Comparison of ENCODE assay signal across 13 mouse cellular contexts in genomic region chr17:31332333-31332732, GRCm38 (mm10). TPM values are rescaled to one million over a fixed set of nuclear protein-coding genes. Genes with fewer than 3 reads are reported as not detected.
DNase-seq lines count a peak whose midpoint lies in the region; ATAC-seq and TF ChIP-seq lines count a peak whose summit lies in the region.
"Had no signal": no experiment of that assay in that cellular context is flagged by ENCODE, and none has a peak within 500 bp of the region (broad histone marks: within the 10 kb centered on the region; RNA-seq: fewer than 3 reads in every experiment).

No protein-coding gene starts in this region.

- no peak overlapping the region for H3K4me2 ChIP-seq in liver, embryonic 14.5 days (ENCODE audit: low read depth)
- H3K4me2 ChIP-seq in liver, embryonic 12.5 days = no peak overlapping the region
- H3K4me2 ChIP-seq: embryonic facial prominence, embryonic 15.5 days; heart, embryonic 15.5 days had no signal

- ATAC-seq in liver, embryonic 14.5 days (ENCODE audit: insufficient read depth) = no peak
- ATAC-seq in liver, embryonic 12.5 days = no peak

- H3K9ac ChIP-seq in liver, embryonic 14.5 days (replicated peaks) = no peak overlapping the region
- no peak overlapping the region for H3K9ac ChIP-seq in liver, embryonic 12.5 days
- H3K9ac ChIP-seq: embryonic facial prominence, embryonic 15.5 days; heart, embryonic 15.5 days had no signal

- H3K27me3 ChIP-seq in liver, embryonic 14.5 days (ENCODE audit: control insufficient read depth, insufficient read depth, low read length) = no peaks in the 10 kb centered on the region
- no peaks in the 10 kb centered on the region for H3K27me3 ChIP-seq in liver, embryonic 12.5 days (replicated peaks)
- no peaks in the 10 kb centered on the region for H3K27me3 ChIP-seq in E14TG2a.4 (ENCODE audit: insufficient read depth, low read length)
- H3K27me3 ChIP-seq: embryonic facial prominence, embryonic 15.5 days; heart, embryonic 15.5 days had no signal

- no peak overlapping the region for H3K27ac ChIP-seq in liver, embryonic 14.5 days
- no peak overlapping the region for H3K27ac ChIP-seq in liver, embryonic 12.5 days
- H3K27ac ChIP-seq: embryonic facial prominence, embryonic 15.5 days; heart, embryonic 15.5 days had no signal

- no peaks in the 10 kb centered on the region for H3K9me3 ChIP-seq in liver, embryonic 14.5 days (ENCODE audit: control insufficient read depth, low read length)
- no peaks in the 10 kb centered on the region; the same call in 1 of the 2 replicates for H3K9me3 ChIP-seq in liver, embryonic 12.5 days (replicated peaks)
- H3K9me3 ChIP-seq in E14TG2a.4 (ENCODE audit: low read length) = no peaks in the 10 kb centered on the region
- H3K9me3 ChIP-seq: embryonic facial prominence, embryonic 15.5 days; heart, embryonic 15.5 days had no signal

- no peaks in the 10 kb centered on the region for H3K36me3 ChIP-seq in liver, embryonic 14.5 days (replicated peaks; ENCODE audit: control insufficient read depth, insufficient read depth, low read depth)
- no peaks in the 10 kb centered on the region for H3K36me3 ChIP-seq in liver, embryonic 12.5 days
- peaks cover 68% of the 10 kb centered on the region for H3K36me3 ChIP-seq in E14TG2a.4 (ENCODE audit: insufficient read depth, low read length)
- H3K36me3 ChIP-seq: embryonic facial prominence, embryonic 15.5 days; heart, embryonic 15.5 days had no signal

- TF ChIP-seq EP300 in liver, embryonic 14.5 days (IDR thresholded peaks at IDR 0.05; ENCODE audit: low read depth) = no peak

- no peaks in the 10 kb centered on the region for H3K4me1 ChIP-seq in liver, embryonic 14.5 days (replicated peaks; ENCODE audit: control insufficient read depth in 2 of 2, insufficient read depth in 2 of 2, low read length in 1 of 2)
- H3K4me1 ChIP-seq in liver, embryonic 12.5 days = no peaks in the 10 kb centered on the region
- peaks cover 68% of the 10 kb centered on the region for H3K4me1 ChIP-seq in E14TG2a.4 (replicated peaks; ENCODE audit: low read depth, low read length)
- H3K4me1 ChIP-seq: embryonic facial prominence, embryonic 15.5 days; heart, embryonic 15.5 days had no signal

- WGBS in liver, embryonic 14.5 days (ENCODE audit: insufficient replicate concordance) = 32% methylated on average over 1 of the region's 1 CpGs
- 41% methylated on average over 1 of the region's 1 CpGs for WGBS in liver, embryonic 12.5 days (ENCODE audit: insufficient replicate concordance)

- no peak overlapping the region for H3K4me3 ChIP-seq in liver, embryonic 14.5 days (ENCODE audit: insufficient read depth in 1 of 2, low read depth in 2 of 2, low read length in 2 of 2)
- H3K4me3 ChIP-seq in liver, embryonic 12.5 days = no peak overlapping the region
- no peak overlapping the region for H3K4me3 ChIP-seq in E14TG2a.4 (replicated peaks; ENCODE audit: low read length)
- H3K4me3 ChIP-seq: embryonic facial prominence, embryonic 15.5 days; heart, embryonic 15.5 days had no signal

- DNase-seq in embryo, embryonic 10.5 days (ENCODE audit: low spot score) = peak; percentile 42
- DNase-seq in embryo, embryonic 9.5 days (ENCODE audit: extremely low spot score) = no peak
- DNase-seq in liver, embryonic 14.5 days (ENCODE audit: low read depth in 3 of 3, low spot score in 3 of 3) = peak in 1 of 3 experiments; percentile 19
- peak; percentile 73 for DNase-seq in induced T-regulatory cell, adult 2 months (ENCODE audit: low read depth)
- DNase-seq in urinary bladder, adult 2 months (ENCODE audit: low spot score) = no peak
- no peak for DNase-seq in urinary bladder, postnatal 25 days (ENCODE audit: low spot score)
- DNase-seq: adrenal gland, postnatal 14 days; cerebellum, adult 18-20 months; thymus, postnatal 25 days had no signal

- TF ChIP-seq CTCF in liver, embryonic 14.5 days (IDR thresholded peaks at IDR 0.05; ENCODE audit: low read depth) = peak; percentile 36; the same call in 1 of the 2 replicates
- TF ChIP-seq CTCF in E14TG2a.4 (conservative IDR thresholded peaks at IDR 0.05; ENCODE audit: low read length) = peak; percentile 52

RNA-seq across cellular contexts. Expression of gene Slc37a1, which starts 45.7 kb away (rescaled TPM):
- 1.9 and 2.3 TPM in 2 replicates for polyA plus RNA-seq in liver, embryonic 14.5 days (2012; rRNA removed)
- polyA plus RNA-seq in liver, embryonic 14.5 days (2014; fragmentation: Nextera tagmentation; extraction: Ambion mirVana) = 1.2 and 1.9 TPM in 2 replicates
- polyA plus RNA-seq in liver, embryonic 12.5 days (2016; fragmentation: Nextera tagmentation; extraction: Ambion mirVana) = 4.4 and 5.4 TPM in 2 replicates
- 10.6 and 11.7 TPM in 2 replicates for polyA plus RNA-seq in urinary bladder, adult 2 months (2012; rRNA removed)

RNA-seq across cellular contexts. Expression of gene Pde9a, which starts 53.7 kb away (rescaled TPM):
- 3.6 TPM in 2 replicates for polyA plus RNA-seq in liver, embryonic 14.5 days (2012; rRNA removed)
- polyA plus RNA-seq in liver, embryonic 14.5 days (2014; fragmentation: Nextera tagmentation; extraction: Ambion mirVana) = 2.8 and 3.4 TPM in 2 replicates
- 5.6 and 6.1 TPM in 2 replicates for polyA plus RNA-seq in liver, embryonic 12.5 days (2016; fragmentation: Nextera tagmentation; extraction: Ambion mirVana)
- polyA plus RNA-seq in urinary bladder, adult 2 months (2012; rRNA removed) = 33.1 and 35.0 TPM in 2 replicates

RNA-seq across cellular contexts. Expression of gene Rsph1, which starts 55.1 kb away (rescaled TPM):
- polyA plus RNA-seq in liver, embryonic 14.5 days (2012; rRNA removed) = 0.04 and 0.08 TPM in 2 replicates
- polyA plus RNA-seq in liver, embryonic 14.5 days (2014; fragmentation: Nextera tagmentation; extraction: Ambion mirVana) = 0.14 and 0.22 TPM in 2 replicates
- 0.25 and 0.32 TPM in 2 replicates for polyA plus RNA-seq in liver, embryonic 12.5 days (2016; fragmentation: Nextera tagmentation; extraction: Ambion mirVana)
- polyA plus RNA-seq in urinary bladder, adult 2 months (2012; rRNA removed) = 1.2 and 2.2 TPM in 2 replicates

Comparison
In these comparisons a context has a peak if more than half of its experiments do, and no peak if none do; other contexts are left out.
1. DNase-seq: peak in embryo, embryonic 10.5 days (single experiment) and induced T-regulatory cell, adult 2 months (single experiment); none in embryo, embryonic 9.5 days (single experiment), urinary bladder, adult 2 months (single experiment) and urinary bladder, postnatal 25 days (single experiment).